Mouse (Mus musculus) left cerebral cortex, postnatal 36 days (tissue): ENCODE results near the gene Ddr1. TPM values are rescaled to one million over a fixed set of nuclear protein-coding genes. Genes with fewer than 3 reads are reported as not detected.
A peak's percentile ranks its signal among the peaks of the same experiment; 100 is the strongest.
"Not testable (repeated sequence)": the region's sequence is repeated elsewhere in the genome, so short reads cannot be mapped to it uniquely, and the experiment has no call there.

Experiments used
- DNase-seq, 2 experiments: peaks; one replicate each; pipeline ENCODE4 v3.0.0; 2021 to 2022; ENCODE audit warnings: low spot score in 2 of 2, mixed read lengths in 1 of 2
- intact Hi-C: fragments of 180-260 bp; cut with DNase I; formaldehyde crosslinking; loops from one replicate; pipeline ENCODE4 v1.15.1; 2025
- total RNA-seq, 2 experiments: library from RNA; stranded (reverse); gene quantifications; 2 replicates each; pipeline ENCODE4 v1.2.3; 2021

Ddr1 gene
- 10 to 100 TPM; 52.5 to 69.9 TPM for total RNA-seq

DNA sequence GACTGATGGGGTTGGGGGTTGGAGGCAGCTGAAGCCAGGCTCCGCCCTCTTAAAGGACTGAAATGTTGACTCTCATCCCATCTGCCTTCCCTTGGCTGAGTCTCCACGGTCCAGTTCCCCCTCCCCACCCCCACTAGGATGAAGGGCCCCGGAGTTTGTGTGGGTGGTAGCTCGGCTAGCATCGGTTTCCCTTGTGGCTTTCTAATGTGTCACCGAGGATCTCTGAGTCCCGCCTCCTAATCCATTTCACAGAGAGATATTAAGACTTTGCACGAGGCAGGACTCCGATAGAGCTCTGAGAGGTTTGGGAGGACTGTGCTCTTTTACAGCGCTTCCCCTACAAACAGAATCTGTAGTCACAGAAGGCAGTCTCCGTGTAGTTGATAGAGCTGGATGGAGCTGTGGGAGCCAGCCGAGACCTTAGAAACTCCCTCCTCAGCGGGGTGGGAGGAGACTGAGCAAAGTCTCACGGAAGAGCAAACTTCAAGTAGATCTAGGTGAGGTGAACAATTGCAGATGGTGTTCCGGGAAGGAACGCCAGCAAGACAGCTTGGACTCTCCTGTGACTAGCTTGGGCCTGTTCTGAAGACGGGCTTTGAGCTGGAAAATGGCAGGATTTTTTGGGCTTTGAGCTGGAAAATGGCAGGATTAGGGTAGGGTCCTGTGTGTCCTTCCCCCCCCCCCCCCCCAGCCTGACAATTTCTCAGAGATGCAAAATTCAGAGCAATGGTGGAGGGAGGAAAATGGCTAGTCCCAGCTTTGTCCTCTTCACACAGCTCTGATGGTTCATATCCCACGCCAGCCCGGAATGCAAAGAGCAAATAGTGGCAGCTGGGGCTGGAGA is at the start of gene Ddr1:
Gene Ddr1, minus strand, starts transcription at position 1 of the 844 bp plus-strand sequence.
- intact Hi-C loops, result no loop called here

DNA sequence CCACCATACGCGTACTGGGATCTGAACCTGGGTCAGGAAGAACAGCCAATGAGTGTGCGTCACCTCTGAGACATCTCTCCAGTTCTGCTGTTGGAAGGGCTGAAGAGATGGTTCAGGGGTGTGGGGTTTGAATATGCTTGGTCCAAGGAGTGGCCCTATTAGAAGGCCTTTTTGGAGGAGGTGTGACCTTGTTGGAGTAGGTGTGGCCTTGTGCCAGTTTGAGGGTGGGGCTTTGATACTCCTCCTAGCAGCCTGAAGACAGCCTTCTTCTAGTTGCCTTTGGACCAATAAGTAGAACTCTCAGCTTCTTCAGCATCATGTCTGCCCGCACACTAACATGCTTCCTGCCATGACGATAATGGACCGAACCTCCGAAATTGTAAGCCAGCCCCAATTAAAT is 49.2 kb upstream of the Ddr1 start:
- intact Hi-C loops, result no loop called here
- DNase-seq, result no peak

More for the DNA sequence above, at the start of gene Ddr1:
- DNase-seq, result no peak

GRCm38 (mm10) chr17:35752221-35752811 is 47.9 kb upstream of the Ddr1 start:
- DNase-seq, result peak; percentile 18 to 33
- intact Hi-C loops, result no loop called here

DNA sequence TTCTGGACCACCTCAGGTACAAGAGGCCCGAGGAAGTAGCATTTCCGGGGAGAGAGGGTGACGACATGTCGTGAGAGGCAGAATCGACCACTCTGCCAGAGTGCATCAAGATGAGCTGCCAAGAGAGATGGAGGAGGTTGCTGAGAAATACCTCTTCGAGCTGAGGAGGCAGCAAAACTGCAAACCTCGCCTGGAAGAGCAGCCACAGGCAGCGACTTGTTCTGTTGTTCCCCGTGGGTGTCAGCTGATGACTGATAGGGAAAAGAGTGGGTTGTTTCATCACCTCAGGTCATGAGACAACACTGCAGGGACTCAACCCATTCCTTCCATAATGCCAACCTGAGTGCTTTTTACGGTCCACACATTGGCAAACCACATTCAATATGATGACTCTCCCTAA is 45.3 kb upstream of the Ddr1 start:
- no peak for DNase-seq
- intact Hi-C loops, result no loop called here

DNA sequence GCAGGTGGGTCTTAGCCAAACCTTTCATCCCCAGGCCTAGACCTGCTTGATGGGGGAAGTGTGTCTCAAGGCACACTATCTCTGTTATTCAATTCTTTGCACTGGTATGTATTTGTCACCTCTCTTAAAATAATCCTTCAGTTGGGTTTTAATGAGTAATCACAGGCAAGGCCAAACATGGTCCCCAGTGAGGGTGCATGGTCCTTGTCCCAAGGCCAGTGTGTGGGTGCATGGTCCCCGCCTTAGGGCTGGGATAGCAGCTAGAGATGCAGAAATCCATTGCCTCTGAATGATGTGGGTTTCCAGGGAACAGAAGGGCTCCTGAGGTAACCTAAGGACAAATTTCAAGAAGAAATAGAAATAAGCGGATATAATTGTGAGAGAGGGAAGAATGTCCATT is 39.9 kb upstream of the Ddr1 start:
- no peak for DNase-seq
- intact Hi-C loops, result no loop called here

- intact Hi-C loops, result no loop called here
- no peak for DNase-seq
Measured at GRCm38 (mm10) chr17:35742948-35743347, 38.5 kb upstream of the Ddr1 start.

GRCm38 (mm10) chr17:35741589-35742226 is 37.3 kb upstream of the Ddr1 start:
- no peak for DNase-seq
- intact Hi-C loops, result no loop called here

GRCm38 (mm10) chr17:35740276-35740880 is 36.0 kb upstream of the Ddr1 start:
- no peak for DNase-seq
- intact Hi-C loops, result no loop called here

- peak; percentile 74 to 87 for DNase-seq
- intact Hi-C loops, result loop anchor here (2.0 to 5.0 kb wide), 5 partner anchors 43 to 147 kb away; partner anchors contain the start of gene Flot1
Measured at GRCm38 (mm10) chr17:35739675-35740074, 35.3 kb upstream of the Ddr1 start.

GRCm38 (mm10) chr17:35737743-35738142 is 33.3 kb upstream of the Ddr1 start:
- intact Hi-C loops, result loop anchor here (2.0 to 5.0 kb wide), 5 partner anchors 45 to 145 kb away; partner anchors contain the start of gene Flot1

GRCm38 (mm10) chr17:35736280-35736960 is 32.0 kb upstream of the Ddr1 start:
- intact Hi-C loops, result loop anchor here (5.0 kb wide), 3 partner anchors 46 to 144 kb away; no protein-coding TSS in a partner anchor
- peak; percentile 54 to 65 for DNase-seq

More at GRCm38 (mm10) chr17:35737743-35738142, 33.3 kb upstream of the Ddr1 start:
- peak; percentile 69 to 73 for DNase-seq

DNA sequence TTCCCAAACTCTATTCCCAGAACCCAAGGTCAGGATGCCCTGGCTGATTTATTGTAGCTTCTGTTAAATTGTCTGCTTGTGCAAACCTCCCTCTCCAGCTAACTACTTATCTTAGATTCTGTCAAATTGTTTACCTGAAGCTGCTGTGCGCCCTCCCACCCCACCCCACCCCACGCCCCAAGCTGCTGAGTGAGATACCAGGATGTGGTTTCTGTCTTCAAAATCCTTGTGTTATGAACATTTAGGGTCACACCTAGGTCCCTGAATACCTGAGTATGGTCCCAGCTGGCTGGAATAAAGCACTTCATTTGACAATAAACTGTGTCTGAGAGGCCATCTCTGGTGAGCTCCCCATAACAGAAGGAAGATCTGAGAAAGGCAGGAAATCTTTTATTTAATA is 30.1 kb upstream of the Ddr1 start:
- no peak for DNase-seq
- intact Hi-C loops, result no loop called here

DNA sequence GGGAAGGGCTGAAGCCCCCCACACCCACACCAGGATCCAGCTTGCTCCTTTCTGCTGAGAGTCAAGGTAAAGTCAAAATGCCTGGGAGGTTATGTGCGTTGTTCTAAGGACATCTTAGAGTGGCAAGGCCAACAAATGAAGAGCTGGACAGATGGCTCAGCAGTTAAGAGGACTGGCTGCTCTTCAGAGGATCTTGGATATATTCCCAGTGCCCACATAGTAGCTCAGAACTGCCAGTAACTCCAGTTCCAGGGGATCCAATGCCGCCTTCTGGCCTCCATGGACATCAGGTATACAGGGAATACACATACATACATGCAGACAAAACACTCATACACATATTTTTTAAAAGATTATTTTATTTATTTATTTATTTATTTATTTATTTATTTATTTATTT is 29.0 kb upstream of the Ddr1 start:
- intact Hi-C loops, result no loop called here
- DNase-seq, result no peak

DNA sequence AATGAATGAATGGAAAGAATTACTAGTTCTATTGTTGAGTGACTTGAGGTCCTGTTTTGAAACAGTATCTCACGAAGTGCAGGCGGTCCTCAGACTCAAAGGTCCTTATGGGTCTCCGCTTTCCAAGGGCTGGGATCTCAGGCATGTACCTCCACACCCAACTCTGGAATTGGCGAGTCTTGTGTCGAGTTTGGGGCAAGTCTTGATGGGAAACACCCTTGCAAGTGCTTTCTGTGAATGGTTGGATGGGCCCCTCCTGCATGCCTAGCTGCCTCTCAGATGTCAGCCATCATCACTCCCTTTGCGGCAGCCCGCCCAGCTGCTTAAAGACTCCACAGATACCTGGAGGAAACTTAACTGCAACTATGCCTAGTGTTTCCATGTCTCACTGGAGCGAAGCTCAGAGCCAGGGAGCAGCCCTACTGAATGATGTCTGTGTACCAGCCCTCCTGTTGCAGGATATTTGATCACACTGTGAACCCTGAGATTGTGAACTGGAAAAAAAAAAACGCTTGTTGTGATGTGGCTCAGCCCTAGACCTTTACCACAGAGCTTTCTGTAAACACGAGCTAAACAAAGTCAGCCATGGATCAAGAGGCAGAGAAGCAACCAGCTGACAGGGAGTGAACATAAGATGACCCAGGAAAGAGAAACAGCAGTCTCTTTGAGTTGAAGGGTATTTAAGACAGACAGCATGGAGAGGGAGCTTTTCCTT is 27.2 kb upstream of the Ddr1 start:
- intact Hi-C loops, result no loop called here
- DNase-seq, result no peak

DNA sequence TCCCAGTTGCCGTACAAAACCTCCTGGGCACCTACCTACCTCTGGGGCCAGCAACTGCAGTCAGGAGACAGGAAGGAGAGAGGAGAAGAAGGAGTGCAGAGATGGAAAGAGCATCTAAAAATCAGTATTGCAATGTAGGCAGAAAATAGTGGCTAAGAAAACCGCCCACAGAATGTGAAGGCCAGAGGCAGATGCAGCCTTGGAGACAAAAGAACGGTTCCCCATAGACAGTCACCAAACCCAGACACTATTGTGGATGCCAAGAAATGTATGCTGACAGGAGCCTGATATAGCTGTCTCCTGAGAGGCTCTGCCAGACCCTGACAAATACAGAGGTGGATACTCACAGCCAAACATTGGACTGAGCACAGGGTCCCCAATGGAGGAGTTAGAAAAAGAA is 25.7 kb upstream of the Ddr1 start:
- intact Hi-C loops, result not testable (repeated sequence)

DNA sequence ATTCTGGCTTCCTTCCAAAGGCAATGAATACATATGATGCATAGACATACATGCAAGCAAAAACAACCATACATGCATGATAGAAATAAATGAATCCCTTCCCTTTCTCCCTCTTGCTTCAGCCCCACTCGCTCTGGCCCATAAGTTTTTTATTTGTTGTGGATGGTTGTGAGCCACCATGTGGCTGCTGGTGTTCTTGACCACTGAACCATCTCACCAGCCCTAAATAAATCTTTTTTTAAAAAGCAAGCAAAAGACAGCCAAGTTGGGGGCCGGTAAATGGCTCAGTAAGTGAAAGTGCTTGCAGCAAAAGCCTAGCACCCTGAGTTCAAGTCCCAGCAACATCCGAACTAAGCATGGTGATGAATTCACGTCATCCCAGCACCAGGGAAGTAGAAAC is 24.4 kb upstream of the Ddr1 start:
- DNase-seq, result no peak
- intact Hi-C loops, result loop anchor here (5.0 kb wide), 1 partner anchor 142 kb away; no protein-coding TSS in a partner anchor

More for the DNA sequence above, 25.7 kb upstream of the Ddr1 start:
- DNase-seq, result not testable (repeated sequence)

DNA sequence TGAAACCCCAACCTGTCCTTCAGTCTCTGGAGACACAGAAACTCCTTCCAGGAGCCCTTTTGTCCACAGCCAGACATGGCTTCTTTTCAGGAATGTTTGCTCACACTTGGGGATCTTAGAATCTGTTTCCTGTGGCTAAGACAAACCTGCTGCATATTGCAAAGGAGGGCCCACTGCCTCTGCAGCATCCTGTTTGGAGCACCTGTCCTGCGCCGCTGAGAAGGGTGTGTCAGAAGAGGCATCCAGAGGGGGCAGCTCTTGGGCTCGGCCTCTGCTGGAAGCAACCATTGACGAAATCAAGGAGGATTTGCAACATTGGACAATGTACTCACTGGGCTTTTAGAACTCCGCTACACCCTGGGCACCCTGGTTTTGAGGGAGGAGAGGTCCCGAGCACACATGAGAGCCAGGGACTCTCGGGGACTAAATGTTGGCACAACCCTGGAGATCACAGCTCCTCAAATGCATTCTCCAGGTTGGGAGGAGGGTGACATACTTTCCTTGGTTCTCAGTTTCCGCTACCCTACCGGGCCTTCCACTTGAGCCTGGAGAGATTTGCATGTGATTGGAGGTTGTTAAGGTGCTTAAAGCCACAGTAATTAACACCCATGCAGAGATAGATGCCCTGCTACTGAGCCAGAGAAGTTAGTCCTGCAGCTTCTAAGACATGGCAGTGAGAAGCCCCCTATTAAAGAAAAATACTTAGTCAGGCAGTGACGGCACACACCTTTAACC is 23.2 kb upstream of the Ddr1 start:
- intact Hi-C loops, result loop anchor here (5.0 kb wide), 1 partner anchor 140 kb away; no protein-coding TSS in a partner anchor
- no peak for DNase-seq

GRCm38 (mm10) chr17:35727028-35727427 is 22.6 kb upstream of the Ddr1 start:
- no peak for DNase-seq
- intact Hi-C loops, result loop anchor here (5.0 kb wide), 1 partner anchor 140 kb away; no protein-coding TSS in a partner anchor
